Mouse (Mus musculus) megakaryocyte, embryonic 14.5 days (primary cell): ENCODE data around the gene Tiparp.

ENCODE experiments used
- FLI1 ChIP-seq: IDR thresholded peaks from 2 replicates; pipeline ENCODE4 v1.6.1; 2012; ENCODE audit warnings: low read length, inconsistent platforms, mixed read lengths
- GATA1 ChIP-seq: IDR thresholded peaks from 3 replicates; pipeline ENCODE4 v1.6.1; 2012; ENCODE audit warnings: mixed read lengths, low read length, inconsistent platforms, borderline replicate concordance

DNA sequence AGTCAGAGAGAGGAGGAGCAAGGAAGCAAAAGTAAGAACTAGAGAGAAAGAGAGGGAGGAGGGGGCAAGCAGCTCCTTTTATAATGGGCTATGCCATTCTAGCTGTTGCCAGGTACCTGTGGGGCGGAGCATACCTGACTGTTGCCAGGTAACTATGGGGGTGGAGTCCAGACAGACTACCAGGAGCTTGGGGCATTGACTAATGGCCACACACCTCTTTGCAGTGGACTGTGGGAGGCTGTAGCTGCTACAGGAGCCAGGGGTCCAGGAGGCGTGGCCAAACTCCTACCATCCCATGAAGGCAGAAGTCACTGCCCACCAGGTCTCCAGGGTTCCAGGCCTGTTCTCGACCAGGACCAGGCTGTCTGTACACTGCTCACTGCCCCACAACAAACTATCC lies 49.4 kb downstream of the Tiparp start:
- no peak for TF ChIP-seq GATA1
- TF ChIP-seq FLI1: no peak
